Mouse (Mus musculus) inflammation-experienced regulatory T-cells (primary cell): ENCODE data around the gene Nefh. TPM values are rescaled to one million over a fixed set of nuclear protein-coding genes. Genes with fewer than 3 reads are reported as not detected.

Source experiments
- polyA plus RNA-seq, 2 experiments: library from polyadenylated mRNA; unstranded; fragments of 100-300 nt; shearing (Covaris generic); gene quantifications; one replicate each; pipeline ENCODE4 v1.2.1; 2017

Gene Nefh
- 10 to 100 TPM in 1 of 2 experiments, 1 to 10 TPM in 1; 6.2 to 11.8 TPM for polyA plus RNA-seq

GRCm38 (mm10) chr11:4947813-4948174 is at the start of gene Nefh:
Gene Nefh, minus strand, starts transcription at chr11:4948064.

GRCm38 (mm10) chr11:4986695-4987486 is 39.0 kb upstream of the Nefh start, which contains the start of gene Ap1b1:
Gene Ap1b1, plus strand, starts transcription at chr11:4986824.

GRCm38 (mm10) chr11:4894848-4895816 is 52.7 kb downstream of the Nefh start, which contains the start of gene Thoc5:
Gene Thoc5, plus strand, starts transcription at chr11:4895320.

Other genes starting within 250 kb of the Nefh start
- 100 to 1,000 TPM; 303 to 324 TPM for gene Uqcr10, start 243.7 kb downstream of the Nefh start, polyA plus RNA-seq
- gene Zmat5, start 243.4 kb downstream of the Nefh start, polyA plus RNA-seq, result 10 to 100 TPM; 91.2 to 97.5 TPM
- gene Cabp7, start 201.3 kb downstream of the Nefh start, polyA plus RNA-seq, result under 1 TPM in 1 of 2 experiments, not detected in 1; 0.12 TPM
- 10 to 100 TPM; 44.7 to 45.5 TPM for gene Nf2, start 98.5 kb downstream of the Nefh start, polyA plus RNA-seq
- gene Nipsnap1, start 74.1 kb downstream of the Nefh start, polyA plus RNA-seq, result 10 to 100 TPM; 31.1 to 34.4 TPM
- gene Thoc5, start 52.7 kb downstream of the Nefh start, polyA plus RNA-seq, result 10 to 100 TPM; 47.3 to 48.0 TPM
- gene Ap1b1, start 38.8 kb upstream of the Nefh start, polyA plus RNA-seq, result 100 to 1,000 TPM in 1 of 2 experiments, 10 to 100 TPM in 1; 87.7 to 127 TPM
- gene Rasl10a, start 110.1 kb upstream of the Nefh start, polyA plus RNA-seq, result not detected
- gene Gas2l1, start 117.3 kb upstream of the Nefh start, polyA plus RNA-seq, result 10 to 100 TPM in 1 of 2 experiments, 1 to 10 TPM in 1; 5.1 to 12.5 TPM
- gene Rhbdd3, start 150.9 kb upstream of the Nefh start, polyA plus RNA-seq, result 10 to 100 TPM in 1 of 2 experiments, 1 to 10 TPM in 1; 8.6 to 11.0 TPM
- gene Ewsr1, start 151.2 kb upstream of the Nefh start, polyA plus RNA-seq, result 100 to 1,000 TPM; 654 to 738 TPM
- gene Emid1, start 204.2 kb upstream of the Nefh start, polyA plus RNA-seq, result 1 to 10 TPM; 1.8 to 4.3 TPM